Mouse (Mus musculus) heart, embryonic 13.5 days (tissue): ENCODE measurements around the gene Kmo. TPM values are rescaled to one million over a fixed set of nuclear protein-coding genes. Genes with fewer than 3 reads are reported as not detected.

Source experiments
- ATAC-seq: fragments of 200-750 bp; cut with Nextera tagmentation; 2 replicates; pipeline ENCODE4 v1.8.0; 2017; ENCODE audit warnings: moderate TSS enrichment; ENCODE audit not compliant: insufficient number of reproducible peaks, low FRiP score, low TSS enrichment; ENCODE audit errors: extremely low read depth
- H3K27ac ChIP-seq: fragments of 300-500 bp; sonication (generic); replicated peaks from 2 replicates; pipeline ENCODE4 v1.5.1; 2015; ENCODE audit warnings: moderate library complexity, mild to moderate bottlenecking, inconsistent platforms
- H3K27me3 ChIP-seq: fragments of 300-500 bp; sonication (generic); replicated peaks from 2 replicates; pipeline ENCODE4 v1.6.1; 2015; ENCODE audit warnings: mild to moderate bottlenecking, inconsistent platforms
- H3K36me3 ChIP-seq: fragments of 300-500 bp; sonication (generic); 2 replicates; pipeline ENCODE4 v1.6.1; 2015; ENCODE audit warnings: mild to moderate bottlenecking, inconsistent platforms
- H3K4me1 ChIP-seq: fragments of 300-500 bp; sonication (generic); 2 replicates; pipeline ENCODE4 v1.6.1; 2015; ENCODE audit warnings: inconsistent platforms
- H3K4me2 ChIP-seq: fragments of 300-500 bp; sonication (generic); 2 replicates; pipeline ENCODE4 v1.6.1; 2015; ENCODE audit warnings: inconsistent platforms, mild to moderate bottlenecking, moderate library complexity
- H3K4me3 ChIP-seq: fragments of 300-500 bp; sonication (generic); 2 replicates; pipeline ENCODE4 v1.5.1; 2015; ENCODE audit warnings: moderate library complexity, mild to moderate bottlenecking, inconsistent platforms
- H3K9ac ChIP-seq: fragments of 300-500 bp; sonication (generic); 2 replicates; pipeline ENCODE4 v1.6.1; 2015; ENCODE audit warnings: inconsistent platforms, mild to moderate bottlenecking, moderate library complexity
- H3K9me3 ChIP-seq: fragments of 300-500 bp; sonication (generic); 2 replicates; pipeline ENCODE4 v1.6.1; 2016; ENCODE audit warnings: inconsistent platforms
- WGBS: fragments of 180-500 bp; shearing (Covaris S2); methylation state at CpG from one replicate; pipeline ENCODE4 v1.1.7; 2015; ENCODE audit warnings: mixed read lengths; 5-methylcytosine and 5-hydroxymethylcytosine counted together
- polyA plus RNA-seq: library from polyadenylated mRNA; unstranded; fragments of >200 nt; fragmentation: Nextera tagmentation; extraction: Ambion mirVana; gene quantifications from 2 replicates; pipeline ENCODE4 v1.2.1, GENCODE M21; 2015

Gene Kmo
- polyA plus RNA-seq, 1 experiment from 2014 or later, result 0.07 TPM

GRCm38 (mm10) chr1:175607838-175608585 is 12.2 kb upstream of the Kmo start:
- Histone ChIP-seq H3K4me2 (no peak overlapping the region), H3K9me3 (no peaks in the 10 kb centered on the region), H3K27ac (no peak overlapping the region), H3K9ac (no peak overlapping the region), H3K27me3 (no peaks in the 10 kb centered on the region), H3K36me3 (peaks cover 95% of the 10 kb centered on the region), H3K4me3 (no peak overlapping the region), H3K4me1 (no peaks in the 10 kb centered on the region)
- 90% methylated on average over 18 of the region's 18 CpGs for WGBS
- ATAC-seq, result no peak

DNA sequence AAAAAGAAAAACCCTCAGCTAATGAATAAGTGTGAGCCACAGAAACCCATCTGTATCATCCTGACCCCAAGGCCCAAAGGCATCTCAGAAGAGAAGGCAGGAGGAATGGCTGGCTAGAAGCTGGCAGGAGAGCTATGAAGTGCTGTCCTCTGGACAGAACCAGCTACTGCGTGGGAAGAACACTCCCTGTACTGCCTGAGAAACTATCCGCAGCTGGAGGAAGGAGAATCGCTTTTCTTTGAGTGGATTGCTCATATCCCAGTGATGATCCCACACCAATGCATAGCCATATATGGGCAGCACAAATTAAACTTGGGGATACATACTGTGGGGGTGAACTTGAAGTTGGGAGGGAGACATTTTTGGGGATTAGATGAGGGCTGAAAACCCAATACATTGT is 11.5 kb upstream of the Kmo start:
- H3K4me2 ChIP-seq, result no peak overlapping the region
- ATAC-seq, result no peak
- H3K9me3 ChIP-seq, result no peaks in the 10 kb centered on the region
- no peaks in the 10 kb centered on the region for H3K4me1 ChIP-seq
- H3K27ac ChIP-seq, result no peak overlapping the region
- WGBS, result 91% methylated on average over 3 of the region's 3 CpGs
- H3K4me3 ChIP-seq, result no peak overlapping the region
- H3K27me3 ChIP-seq, result no peaks in the 10 kb centered on the region
- peaks cover 93% of the 10 kb centered on the region for H3K36me3 ChIP-seq
- no peak overlapping the region for H3K9ac ChIP-seq

GRCm38 (mm10) chr1:175614992-175615391 is 5.2 kb upstream of the Kmo start:
- 92% methylated on average over 9 of the region's 9 CpGs for WGBS
- no peak overlapping the region for H3K4me3 ChIP-seq
- no peaks in the 10 kb centered on the region for H3K27me3 ChIP-seq
- no peak overlapping the region for H3K27ac ChIP-seq
- H3K4me2 ChIP-seq, result no peak overlapping the region
- no peaks in the 10 kb centered on the region for H3K4me1 ChIP-seq
- H3K9ac ChIP-seq, result no peak overlapping the region
- peaks cover 90% of the 10 kb centered on the region for H3K36me3 ChIP-seq
- H3K9me3 ChIP-seq, result no peaks in the 10 kb centered on the region
- ATAC-seq, result no peak

GRCm38 (mm10) chr1:175623656-175624055 is 3.5 kb downstream of the Kmo start:
- Histone ChIP-seq H3K4me2 (peak overlapping the region; percentile 88; the same call in 1 of the 2 replicates), H3K4me1 (peaks cover 25% of the 10 kb centered on the region), H3K4me3 (no peak overlapping the region), H3K9ac (no peak overlapping the region), H3K27me3 (no peaks in the 10 kb centered on the region), H3K9me3 (no peaks in the 10 kb centered on the region), H3K27ac (no peak overlapping the region), H3K36me3 (peaks cover 16% of the 10 kb centered on the region)
- ATAC-seq, result no peak
- 80% methylated on average over 6 of the region's 6 CpGs for WGBS

DNA sequence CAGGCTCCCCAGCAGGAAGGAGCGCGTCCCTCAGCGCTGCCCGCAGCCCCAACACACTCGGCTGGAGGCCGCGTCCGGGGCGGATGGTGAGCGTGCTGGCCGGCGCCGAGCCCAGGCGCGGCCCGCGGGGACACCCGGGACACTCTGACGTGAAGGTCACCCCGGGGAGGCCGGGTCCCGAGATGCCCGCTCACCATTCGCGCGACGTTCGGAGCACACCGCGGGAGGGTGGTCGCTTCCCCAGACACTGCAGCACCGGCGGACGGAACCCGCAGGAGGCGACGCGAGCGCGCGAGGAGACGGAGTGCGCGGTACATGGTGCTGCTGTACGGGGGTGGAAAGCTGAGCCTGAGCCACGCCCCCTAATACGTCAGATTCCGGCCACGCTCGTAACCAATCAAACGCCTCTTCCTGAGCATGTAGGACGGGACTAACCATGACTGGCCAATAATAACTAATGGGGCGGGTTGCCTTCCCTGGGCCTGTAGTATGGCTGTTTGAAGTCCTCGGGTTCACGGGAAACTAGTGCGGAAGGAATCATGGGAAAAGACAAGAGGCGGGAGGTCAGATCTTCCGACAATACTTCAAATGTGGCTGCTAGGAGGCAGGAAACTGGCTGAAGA is 5.2 kb downstream of the Kmo start, which contains the start of gene Fh1:
Gene Fh1, minus strand, starts transcription at position 379 of the 623 bp plus-strand sequence.
- Histone ChIP-seq H3K4me1 (peaks cover 25% of the 10 kb centered on the region), H3K4me3 (peak within 1 kb of the TSS; percentile 93), H3K27ac (peak within 1 kb of the TSS; percentile 90), H3K9me3 (no peaks in the 10 kb centered on the region), H3K36me3 (peaks cover 2% of the 10 kb centered on the region), H3K9ac (peak within 1 kb of the TSS; percentile 96), H3K27me3 (no peaks in the 10 kb centered on the region), H3K4me2 (peak within 1 kb of the TSS; percentile 88)
- peak; percentile 100 for ATAC-seq
- under 1% methylated on average over 58 of the region's 58 CpGs for WGBS

DNA sequence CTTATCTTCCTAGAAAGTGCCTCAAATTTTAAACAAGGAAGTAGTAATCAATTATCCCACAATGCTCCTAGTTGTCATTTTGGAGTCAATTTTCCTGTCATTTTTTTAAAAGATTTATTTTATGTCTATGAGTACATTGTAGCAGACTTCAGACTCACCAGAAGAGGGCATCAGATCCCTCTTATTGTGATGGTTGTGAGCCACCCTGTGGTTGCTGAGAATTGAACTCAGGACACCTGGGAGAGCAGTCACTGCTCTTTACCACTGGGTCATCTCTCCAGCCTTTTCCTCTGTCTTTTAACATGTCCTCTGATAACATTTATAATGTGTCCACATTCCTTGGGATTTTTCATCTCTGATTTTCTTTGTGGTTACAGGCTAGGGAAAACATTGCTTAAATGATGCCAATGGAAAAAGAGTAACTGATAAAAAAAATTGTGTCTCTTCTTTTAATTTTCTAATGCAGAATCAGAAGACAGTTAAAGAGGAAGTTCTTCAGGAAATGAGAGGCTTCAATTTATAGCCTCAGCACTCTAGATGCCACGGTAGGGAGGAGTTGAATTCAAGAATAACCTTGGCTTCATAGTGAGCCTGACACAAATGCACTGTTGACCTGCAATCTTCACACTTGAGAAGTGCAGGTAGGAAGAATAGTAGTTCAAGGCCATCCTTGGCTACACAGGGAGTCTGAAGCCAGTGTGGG is 6.0 kb downstream of the Kmo start:
- WGBS, result 81% methylated on average over 1 of the region's 1 CpGs
- no peaks in the 10 kb centered on the region for H3K9me3 ChIP-seq
- no peaks in the 10 kb centered on the region for H3K27me3 ChIP-seq
- H3K4me2 ChIP-seq, result peak overlapping the region; percentile 88
- ATAC-seq, result no peak
- H3K9ac ChIP-seq, result peak overlapping the region; percentile 70
- no peaks in the 10 kb centered on the region for H3K36me3 ChIP-seq
- peak overlapping the region; percentile 93 for H3K4me3 ChIP-seq
- peak overlapping the region; percentile 90 for H3K27ac ChIP-seq
- peaks cover 25% of the 10 kb centered on the region for H3K4me1 ChIP-seq

DNA sequence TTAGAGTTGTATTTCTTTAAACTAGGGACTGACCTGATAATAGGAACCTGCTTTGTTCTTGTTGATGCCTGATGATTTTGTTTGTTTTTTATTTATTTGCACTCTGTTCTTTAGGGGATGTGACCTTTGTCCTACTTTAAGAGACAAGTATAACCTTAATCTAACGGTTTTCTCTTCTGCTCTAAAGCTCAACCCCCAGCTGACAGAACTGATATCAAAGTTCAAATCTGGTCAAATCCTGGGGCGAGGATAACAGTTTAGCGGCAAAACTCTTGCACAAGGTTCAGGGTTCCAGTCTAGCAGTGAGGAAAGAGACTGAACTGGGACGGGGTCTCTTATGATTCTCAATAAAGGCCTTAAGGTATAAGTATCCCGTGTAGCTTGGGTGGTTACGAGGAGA is 9.1 kb downstream of the Kmo start:
- no peaks in the 10 kb centered on the region for H3K9me3 ChIP-seq
- no peak overlapping the region for H3K9ac ChIP-seq
- WGBS, result 77% methylated on average over 6 of the region's 6 CpGs
- no peaks in the 10 kb centered on the region for H3K27me3 ChIP-seq
- no peak overlapping the region for H3K4me2 ChIP-seq
- no peak for ATAC-seq
- no peak overlapping the region for H3K27ac ChIP-seq
- peaks cover 7% of the 10 kb centered on the region for H3K4me1 ChIP-seq
- no peaks in the 10 kb centered on the region for H3K36me3 ChIP-seq
- H3K4me3 ChIP-seq, result no peak overlapping the region

DNA sequence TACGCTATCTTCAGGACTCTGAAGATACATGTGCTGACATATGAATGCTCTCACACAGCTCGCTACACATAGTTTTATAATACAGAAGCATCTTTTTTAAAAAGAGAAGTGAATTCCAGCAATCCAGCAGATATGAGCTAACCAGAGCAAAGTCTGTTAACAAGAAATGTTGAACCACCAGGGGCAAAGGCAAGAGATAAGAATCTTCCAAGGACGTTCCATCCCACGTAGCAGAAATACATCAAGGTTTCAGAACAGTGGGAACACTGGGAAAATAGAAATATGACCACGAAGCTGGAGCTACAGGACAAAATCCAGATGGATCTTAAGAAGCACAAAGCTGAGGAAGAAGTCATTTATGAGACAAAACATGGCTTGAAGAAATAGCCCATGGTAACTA is 10.2 kb downstream of the Kmo start:
- no peak overlapping the region for H3K27ac ChIP-seq
- no peaks in the 10 kb centered on the region for H3K9me3 ChIP-seq
- H3K4me1 ChIP-seq, result no peaks in the 10 kb centered on the region
- H3K36me3 ChIP-seq, result no peaks in the 10 kb centered on the region
- ATAC-seq, result no peak
- H3K9ac ChIP-seq, result no peak overlapping the region
- no peak overlapping the region for H3K4me3 ChIP-seq
- no peak overlapping the region for H3K4me2 ChIP-seq
- 70% methylated on average over 5 of the region's 5 CpGs for WGBS
- no peaks in the 10 kb centered on the region for H3K27me3 ChIP-seq

DNA sequence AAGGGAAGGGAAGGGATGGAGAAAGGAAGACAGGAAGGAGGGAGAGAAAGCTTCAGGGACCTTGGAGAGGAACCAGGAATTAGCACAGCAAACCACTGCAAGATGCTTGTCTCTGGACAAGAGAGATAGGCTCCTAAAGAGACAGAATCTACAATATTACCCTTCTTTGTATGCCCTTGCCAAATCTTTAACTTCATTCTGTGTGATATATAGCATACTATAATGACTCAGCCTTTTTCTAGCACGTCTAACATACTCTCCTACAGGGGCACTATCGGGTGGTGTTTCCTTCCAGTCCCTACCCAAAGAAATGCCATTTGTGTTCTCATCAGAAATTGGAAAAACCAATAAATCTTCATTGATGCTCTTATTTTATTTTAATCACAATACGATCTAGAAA is 10.9 kb downstream of the Kmo start:
- Histone ChIP-seq H3K9ac (no peak overlapping the region), H3K27ac (no peak overlapping the region), H3K4me2 (no peak overlapping the region), H3K27me3 (no peaks in the 10 kb centered on the region; the same call in 1 of the 2 replicates), H3K36me3 (no peaks in the 10 kb centered on the region), H3K9me3 (no peaks in the 10 kb centered on the region), H3K4me3 (no peak overlapping the region), H3K4me1 (no peaks in the 10 kb centered on the region)
- no peak for ATAC-seq
- 72% methylated on average over 3 of the region's 3 CpGs for WGBS

- H3K27ac ChIP-seq, result no peak overlapping the region
- 66% methylated on average over 10 of the region's 10 CpGs for WGBS
These were observed 11.6 kb downstream of the Kmo start for GRCm38 (mm10) chr1:175631721-175632221.

GRCm38 (mm10) chr1:175632470-175632869 is 12.3 kb downstream of the Kmo start:
- no peak overlapping the region for H3K4me2 ChIP-seq
- no peak overlapping the region for H3K4me3 ChIP-seq
- no peaks in the 10 kb centered on the region; the same call in 1 of the 2 replicates for H3K27me3 ChIP-seq
- H3K9me3 ChIP-seq, result no peaks in the 10 kb centered on the region
- no peak for ATAC-seq
- no peak overlapping the region for H3K27ac ChIP-seq
- no peaks in the 10 kb centered on the region for H3K36me3 ChIP-seq
- H3K9ac ChIP-seq, result no peak overlapping the region
- H3K4me1 ChIP-seq, result no peaks in the 10 kb centered on the region
- WGBS, result 92% methylated on average over 14 of the region's 14 CpGs

More at GRCm38 (mm10) chr1:175631721-175632221, 11.6 kb downstream of the Kmo start:
- Histone ChIP-seq H3K4me3 (no peak overlapping the region), H3K27me3 (no peaks in the 10 kb centered on the region; the same call in 1 of the 2 replicates), H3K4me1 (no peaks in the 10 kb centered on the region), H3K4me2 (no peak overlapping the region), H3K9me3 (no peaks in the 10 kb centered on the region), H3K9ac (no peak overlapping the region), H3K36me3 (no peaks in the 10 kb centered on the region)
- no peak for ATAC-seq
